Comparison of ENCODE assay signal across 10 mouse cellular contexts in the genomic region with DNA sequence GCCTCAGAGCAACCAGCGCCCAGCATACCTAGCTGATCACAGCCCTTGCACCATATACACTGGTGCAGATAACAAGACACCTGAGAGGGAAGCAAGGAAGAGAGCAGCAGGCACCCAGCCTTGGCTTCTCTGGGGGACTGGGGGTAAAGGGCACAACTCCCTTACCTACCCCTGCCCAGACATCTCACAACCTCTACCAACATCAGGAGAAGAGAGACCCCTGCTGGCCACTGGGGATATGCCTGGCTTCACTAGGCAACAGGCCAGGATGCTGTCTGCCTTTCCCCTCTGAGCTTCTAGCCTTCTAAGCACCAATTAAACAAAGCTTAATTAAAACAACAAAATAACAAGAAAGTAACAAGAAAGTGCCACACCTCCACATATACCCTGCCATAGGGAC. TPM values are rescaled to one million over a fixed set of nuclear protein-coding genes. Genes with fewer than 3 reads are reported as not detected.
DNase-seq lines count a peak whose midpoint lies in the region; ATAC-seq and TF ChIP-seq lines count a peak whose summit lies in the region.
"Had no signal": no experiment of that assay in that cellular context is flagged by ENCODE, and none has a peak within 500 bp of the region (broad histone marks: within the 10 kb centered on the region; RNA-seq: fewer than 3 reads in every experiment).

No protein-coding gene starts in this region.

- TF ChIP-seq CTCF in hindbrain, postnatal 0 days (IDR thresholded peaks at IDR 0.05; ENCODE audit: low read depth) = peak; percentile 81

- 93% methylated on average over 1 of the region's 1 CpGs for WGBS in intestine, embryonic 14.5 days
- WGBS in intestine, embryonic 15.5 days = 93% methylated on average over 1 of the region's 1 CpGs
- WGBS in hindbrain, postnatal 0 days = 100% methylated on average over 1 of the region's 1 CpGs
- 100% methylated on average over 1 of the region's 1 CpGs for WGBS in neural tube, embryonic 12.5 days

- H3K9me3 ChIP-seq in intestine, embryonic 14.5 days (ENCODE audit: control insufficient read depth, low read length) = no peaks in the 10 kb centered on the region
- H3K9me3 ChIP-seq in intestine, embryonic 15.5 days = no peaks in the 10 kb centered on the region
- no peaks in the 10 kb centered on the region for H3K9me3 ChIP-seq in hindbrain, postnatal 0 days (ENCODE audit: low read length)
- H3K9me3 ChIP-seq in neural tube, embryonic 12.5 days = no peaks in the 10 kb centered on the region
- H3K9me3 ChIP-seq: embryonic facial prominence, embryonic 12.5 days had no signal

- H3K4me2 ChIP-seq in intestine, embryonic 14.5 days (ENCODE audit: low read length) = no peak overlapping the region
- H3K4me2 ChIP-seq in intestine, embryonic 15.5 days (replicated peaks) = no peak overlapping the region
- H3K4me2 ChIP-seq in hindbrain, postnatal 0 days (ENCODE audit: low read depth, low read length) = no peak overlapping the region
- H3K4me2 ChIP-seq in neural tube, embryonic 12.5 days (replicated peaks) = no peak overlapping the region
- H3K4me2 ChIP-seq: embryonic facial prominence, embryonic 12.5 days had no signal

- no peak for ATAC-seq in intestine, embryonic 14.5 days (replicated peaks; ENCODE audit: low FRiP score, low TSS enrichment, low read depth)
- no peak for ATAC-seq in intestine, embryonic 15.5 days
- no peak for ATAC-seq in hindbrain, postnatal 0 days
- peak; percentile 27 for ATAC-seq in neural tube, embryonic 12.5 days (ENCODE audit: low FRiP score, low read depth)

- H3K4me1 ChIP-seq in intestine, embryonic 14.5 days (replicated peaks; ENCODE audit: control insufficient read depth, insufficient read depth, low read length) = no peaks in the 10 kb centered on the region
- no peaks in the 10 kb centered on the region for H3K4me1 ChIP-seq in intestine, embryonic 15.5 days (replicated peaks)
- no peaks in the 10 kb centered on the region for H3K4me1 ChIP-seq in hindbrain, postnatal 0 days (ENCODE audit: insufficient read depth, low read length)
- H3K4me1 ChIP-seq in neural tube, embryonic 12.5 days = no peaks in the 10 kb centered on the region

- no peaks in the 10 kb centered on the region for H3K36me3 ChIP-seq in intestine, embryonic 14.5 days (ENCODE audit: control insufficient read depth, insufficient read depth, low read length)
- no peaks in the 10 kb centered on the region for H3K36me3 ChIP-seq in intestine, embryonic 15.5 days
- H3K36me3 ChIP-seq in hindbrain, postnatal 0 days (ENCODE audit: insufficient read depth, low read length) = peaks cover 20% of the 10 kb centered on the region
- H3K36me3 ChIP-seq in neural tube, embryonic 12.5 days = peaks cover 17% of the 10 kb centered on the region; the same call in 1 of the 2 replicates
- H3K36me3 ChIP-seq: embryonic facial prominence, embryonic 12.5 days had no signal

- no peaks in the 10 kb centered on the region for H3K27me3 ChIP-seq in intestine, embryonic 14.5 days (replicated peaks; ENCODE audit: control insufficient read depth, insufficient read depth, low read length)
- no peaks in the 10 kb centered on the region for H3K27me3 ChIP-seq in intestine, embryonic 15.5 days (replicated peaks)
- no peaks in the 10 kb centered on the region for H3K27me3 ChIP-seq in hindbrain, postnatal 0 days (ENCODE audit: insufficient read depth, low read length)
- no peaks in the 10 kb centered on the region for H3K27me3 ChIP-seq in neural tube, embryonic 12.5 days (replicated peaks)
- H3K27me3 ChIP-seq: embryonic facial prominence, embryonic 12.5 days had no signal

- H3K9ac ChIP-seq in intestine, embryonic 14.5 days (ENCODE audit: low read length) = no peak overlapping the region
- no peak overlapping the region for H3K9ac ChIP-seq in intestine, embryonic 15.5 days
- H3K9ac ChIP-seq in hindbrain, postnatal 0 days (replicated peaks; ENCODE audit: low read length) = no peak overlapping the region
- no peak overlapping the region for H3K9ac ChIP-seq in neural tube, embryonic 12.5 days
- H3K9ac ChIP-seq: embryonic facial prominence, embryonic 12.5 days had no signal

- intact Hi-C loops in left cerebral cortex, postnatal 4 days (cut with DNase I) = no loop called here

- H3K4me3 ChIP-seq in intestine, embryonic 14.5 days (ENCODE audit: low read depth, low read length) = no peak overlapping the region
- H3K4me3 ChIP-seq in intestine, embryonic 15.5 days (replicated peaks) = no peak overlapping the region
- no peak overlapping the region for H3K4me3 ChIP-seq in hindbrain, postnatal 0 days (ENCODE audit: low read length)
- no peak overlapping the region for H3K4me3 ChIP-seq in neural tube, embryonic 12.5 days
- H3K4me3 ChIP-seq: embryonic facial prominence, embryonic 12.5 days had no signal

- no peak overlapping the region for H3K27ac ChIP-seq in intestine, embryonic 14.5 days (ENCODE audit: low read depth)
- no peak overlapping the region for H3K27ac ChIP-seq in intestine, embryonic 15.5 days
- no peak overlapping the region for H3K27ac ChIP-seq in hindbrain, postnatal 0 days
- no peak overlapping the region for H3K27ac ChIP-seq in neural tube, embryonic 12.5 days
- H3K27ac ChIP-seq: embryonic facial prominence, embryonic 12.5 days; macrophage had no signal

- DNase-seq in intestine, embryonic 14.5 days (ENCODE audit: low spot score) = peak; percentile 80
- DNase-seq in adrenal gland, adult (ENCODE audit: inconsistent age in 2 of 2, low spot score in 1 of 2) = peak; percentile 21 to 72
- DNase-seq in embryo, embryonic 10.5 days (ENCODE audit: low spot score) = peak; percentile 76
- DNase-seq in hindbrain, postnatal 0 days (ENCODE audit: low spot score) = peak; percentile 69
- DNase-seq in left cerebral cortex, postnatal 4 days = peak; percentile 66
- peak; percentile 83 for DNase-seq in thymus, postnatal 25 days

RNA-seq across cellular contexts. Expression of gene Cacna1b, which starts 7.7 kb away (rescaled TPM):
- 0.91 and 1.0 TPM in 2 replicates for polyA plus RNA-seq in intestine, embryonic 14.5 days (2014; fragmentation: Nextera tagmentation; extraction: Ambion mirVana)
- 0.70 and 1.2 TPM in 2 replicates for polyA plus RNA-seq in intestine, embryonic 15.5 days (2015; fragmentation: Nextera tagmentation; extraction: Ambion mirVana)
- 94.0 and 103 TPM in 2 replicates for total RNA-seq in hindbrain, postnatal 0 days (2014; rRNA removed)
- 10.1 and 11.8 TPM in 2 replicates for polyA plus RNA-seq in hindbrain, postnatal 0 days (2015; fragmentation: Nextera tagmentation; extraction: Ambion mirVana)
- 100 to 1,000 TPM; 113 to 119 TPM for total RNA-seq in left cerebral cortex, postnatal 4 days (2021)
- 6.8 and 7.3 TPM in 2 replicates for polyA plus RNA-seq in neural tube, embryonic 12.5 days (2016; fragmentation: Nextera tagmentation; extraction: Ambion mirVana)
